Mouse (Mus musculus): ENCODE data around the gene Tomm20l.

Tomm20l gene

DNA sequence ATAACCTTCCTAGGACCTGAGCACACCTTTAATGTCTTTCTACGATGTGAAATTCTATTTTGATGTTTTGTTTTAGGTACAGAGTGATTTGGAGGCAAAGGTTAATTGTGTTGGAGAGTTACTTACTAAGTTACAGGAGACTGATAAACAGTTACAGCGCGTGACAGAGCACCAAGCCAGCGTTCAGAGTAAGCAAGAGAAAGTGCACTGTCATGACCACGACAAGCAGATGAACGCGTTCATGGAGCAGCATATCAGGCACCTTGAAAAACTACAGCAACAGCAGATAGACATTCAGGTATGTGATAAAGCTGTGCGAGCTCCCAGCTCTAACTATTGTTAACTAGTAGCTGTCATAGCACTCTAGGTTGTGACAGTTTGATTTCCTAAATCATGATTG is 38.9 kb downstream of the Tomm20l start:
- no peak for DNase-seq (ENCODE audit: extremely low read depth, low read depth)

DNA sequence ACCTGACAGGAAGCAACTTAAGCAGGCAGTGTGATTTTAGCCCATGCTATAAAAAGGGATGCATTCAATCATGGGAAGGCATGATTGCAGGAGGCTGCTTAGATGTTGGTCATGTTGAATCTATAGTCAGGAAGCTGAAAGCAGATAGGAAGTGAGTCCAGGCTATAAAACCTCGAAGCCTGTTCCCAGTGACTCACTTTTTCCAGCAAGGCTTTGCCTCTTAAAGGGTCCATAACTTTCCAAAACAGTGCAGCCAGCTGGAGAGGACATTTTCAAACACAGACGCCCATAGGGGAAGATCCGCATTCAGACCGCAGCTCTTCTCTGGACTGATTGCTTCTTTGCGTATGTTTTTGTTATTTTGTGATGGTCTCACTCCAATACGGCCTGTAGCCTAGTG is 43.8 kb downstream of the Tomm20l start:
- DNase-seq (ENCODE audit: extremely low read depth, low read depth) = no peak

- DNase-seq (ENCODE audit: extremely low read depth, low read depth) = no peak
Measured at GRCm38 (mm10) chr12:71157974-71158373, 46.7 kb downstream of the Tomm20l start.

GRCm38 (mm10) chr12:71164410-71164809 is 53.2 kb downstream of the Tomm20l start:
- DNase-seq (ENCODE audit: extremely low read depth, low read depth) = peak; percentile 94

DNA sequence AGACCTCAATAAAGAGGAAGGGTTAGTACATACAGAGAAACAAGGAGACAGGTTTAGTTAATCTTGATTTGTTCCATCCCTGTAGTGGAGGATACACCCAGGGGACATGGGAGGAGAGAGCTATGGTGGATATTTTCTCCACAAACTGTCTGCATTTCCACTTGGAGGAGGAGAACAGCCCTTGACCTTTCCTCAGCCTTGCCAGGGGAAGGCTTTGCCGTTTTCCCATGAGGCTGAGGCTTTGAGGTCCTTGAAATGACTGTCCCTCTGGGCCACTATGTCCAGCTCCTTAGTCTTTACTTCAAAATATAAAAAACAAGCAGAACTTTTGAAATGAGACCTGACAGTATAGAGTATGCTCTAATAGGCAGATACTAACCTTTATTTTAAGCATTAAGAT is 58.7 kb downstream of the Tomm20l start:
- DNase-seq (ENCODE audit: extremely low read depth, low read depth) = no peak
